Mouse (Mus musculus): ENCODE data around the gene Cd101.

- no peak for TF ChIP-seq CTCF (IDR thresholded peaks at IDR 0.05; ENCODE audit: borderline replicate concordance, insufficient read depth, low read depth, low read length)
- TF ChIP-seq POLR2A (IDR thresholded peaks at IDR 0.05; ENCODE audit: borderline replicate concordance, insufficient read depth, low read length): no peak
Measured at GRCm38 (mm10) chr3:101076966-101077709, 47.8 kb upstream of the Cd101 start.
